Mouse (Mus musculus) liver, postnatal 0 days (tissue): ENCODE measurements at regions not wholly inside any gene's neighbourhood (a gene's known extent, or its start where the extent isn't known, plus 50 kb on each side); places are given as distances from the start of the nearest gene placed in this dataset.

Experiments used
- CTCF ChIP-seq: sonication (generic); IDR thresholded peaks from 2 replicates; pipeline ENCODE4 v1.5.1; 2016; ENCODE audit warnings: antibody characterized with exemption, low read depth
- EP300 ChIP-seq: IDR thresholded peaks from 2 replicates; pipeline ENCODE4 v1.6.1; 2016; ENCODE audit warnings: antibody characterized with exemption, low read depth, mild to moderate bottlenecking

GRCm38 (mm10) chr5:38970497-38970896, 93.9 kb upstream of the Clnk start:
- TF ChIP-seq CTCF (no peak), EP300 (no peak)
